Mouse (Mus musculus) testis, adult 2 months (tissue): Measurements from ENCODE around the gene Prkce. TPM values are rescaled to one million over a fixed set of nuclear protein-coding genes. Genes with fewer than 3 reads are reported as not detected.

Experiments used
- H3K27ac ChIP-seq: fragments of 200-500 bp; 2 replicates; pipeline ENCODE4 v1.5.1; 2012; ENCODE audit warnings: low read depth, low read length; ENCODE audit not compliant: control insufficient read depth, insufficient read depth
- H3K27me3 ChIP-seq: fragments of 200-500 bp; 2 replicates; pipeline ENCODE4 v1.6.1; 2012; ENCODE audit warnings: mild to moderate bottlenecking, low read length, moderate library complexity; ENCODE audit not compliant: control insufficient read depth, insufficient read depth
- H3K36me3 ChIP-seq: fragments of 200-500 bp; 2 replicates; pipeline ENCODE4 v1.6.1; 2012; ENCODE audit warnings: mild to moderate bottlenecking, low read length; ENCODE audit not compliant: control insufficient read depth, insufficient read depth
- H3K4me1 ChIP-seq: fragments of 200-500 bp; 2 replicates; pipeline ENCODE4 v1.6.1; 2012; ENCODE audit warnings: low read length; ENCODE audit not compliant: control insufficient read depth, insufficient read depth
- H3K4me3 ChIP-seq: fragments of 200-500 bp; 2 replicates; pipeline ENCODE4 v1.5.1; 2012; ENCODE audit warnings: low read depth, mild to moderate bottlenecking, low read length, moderate library complexity, mixed read lengths; ENCODE audit not compliant: control insufficient read depth
- CTCF ChIP-seq: fragments of 200-500 bp; IDR thresholded peaks from 2 replicates; pipeline ENCODE4 v1.5.1; 2012; ENCODE audit warnings: low read depth, mild to moderate bottlenecking, inconsistent platforms, low read length, moderate library complexity; ENCODE audit not compliant: control insufficient read depth, insufficient read depth, insufficient replicate concordance
- POLR2A ChIP-seq: fragments of 200-500 bp; IDR thresholded peaks from 2 replicates; pipeline ENCODE4 v1.6.1; 2012; ENCODE audit warnings: low read depth, mild to moderate bottlenecking, inconsistent platforms, low read length, moderate library complexity; ENCODE audit not compliant: control insufficient read depth
- polyA plus RNA-seq: library from polyadenylated mRNA; depleted of rRNA; stranded (reverse); fragments of >200 nt; gene quantifications from 2 replicates; pipeline ENCODE4 v1.2.3, GENCODE M21; 2012

Gene Prkce
- polyA plus RNA-seq, 1 experiment: 1.2 TPM

GRCm38 (mm10) chr17:86267126-86267760, 99.7 kb downstream of the Prkce start:
- TF ChIP-seq POLR2A: no peak
- TF ChIP-seq CTCF: no peak
- no peaks in the 10 kb centered on the region for H3K27me3 ChIP-seq

GRCm38 (mm10) chr17:86269639-86270038, 102.1 kb downstream of the Prkce start:
- no peak overlapping the region for H3K27ac ChIP-seq
- no peak overlapping the region for H3K4me3 ChIP-seq
- H3K36me3 ChIP-seq: no peaks in the 10 kb centered on the region
- peaks cover 2% of the 10 kb centered on the region; the same call in 1 of the 2 replicates for H3K4me1 ChIP-seq
- no peaks in the 10 kb centered on the region for H3K27me3 ChIP-seq
- TF ChIP-seq POLR2A (no peak), CTCF (no peak)

More at GRCm38 (mm10) chr17:86267126-86267760, 99.7 kb downstream of the Prkce start:
- no peaks in the 10 kb centered on the region for H3K36me3 ChIP-seq
- H3K27ac ChIP-seq: no peak overlapping the region
- H3K4me3 ChIP-seq: no peak overlapping the region
- no peaks in the 10 kb centered on the region for H3K4me1 ChIP-seq

DNA sequence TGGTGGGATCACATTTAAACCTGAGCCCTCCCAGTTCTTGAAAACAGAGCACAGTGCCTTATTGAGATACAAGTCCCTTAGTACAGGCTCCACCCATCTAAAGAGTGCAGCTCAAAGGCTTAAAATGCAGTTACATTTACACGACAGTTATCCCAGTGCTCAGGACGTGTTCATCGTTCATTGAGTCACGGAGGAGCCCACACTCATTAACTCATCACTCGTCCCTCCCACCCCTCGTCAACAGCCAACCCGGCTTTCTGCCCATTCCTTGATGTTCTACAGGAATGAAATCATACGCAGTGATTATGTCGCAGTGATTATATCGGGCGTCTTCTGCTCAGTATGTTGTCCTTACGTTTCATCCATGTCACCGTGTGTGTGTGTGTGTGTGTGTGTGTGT, 102.9 kb downstream of the Prkce start:
- no peak overlapping the region for H3K4me3 ChIP-seq
- H3K27ac ChIP-seq: no peak overlapping the region
- no peaks in the 10 kb centered on the region for H3K27me3 ChIP-seq
- peaks cover 2% of the 10 kb centered on the region; the same call in 1 of the 2 replicates for H3K4me1 ChIP-seq
- no peaks in the 10 kb centered on the region for H3K36me3 ChIP-seq
- TF ChIP-seq CTCF (no peak), POLR2A (no peak)

- H3K4me1 ChIP-seq: peaks cover 2% of the 10 kb centered on the region; the same call in 1 of the 2 replicates
- no peaks in the 10 kb centered on the region for H3K36me3 ChIP-seq
- H3K27me3 ChIP-seq: no peaks in the 10 kb centered on the region
- H3K4me3 ChIP-seq: no peak overlapping the region
- no peak overlapping the region for H3K27ac ChIP-seq
- TF ChIP-seq POLR2A: no peak
- TF ChIP-seq CTCF: no peak
Measured at GRCm38 (mm10) chr17:86271277-86271676, 103.7 kb downstream of the Prkce start.

DNA sequence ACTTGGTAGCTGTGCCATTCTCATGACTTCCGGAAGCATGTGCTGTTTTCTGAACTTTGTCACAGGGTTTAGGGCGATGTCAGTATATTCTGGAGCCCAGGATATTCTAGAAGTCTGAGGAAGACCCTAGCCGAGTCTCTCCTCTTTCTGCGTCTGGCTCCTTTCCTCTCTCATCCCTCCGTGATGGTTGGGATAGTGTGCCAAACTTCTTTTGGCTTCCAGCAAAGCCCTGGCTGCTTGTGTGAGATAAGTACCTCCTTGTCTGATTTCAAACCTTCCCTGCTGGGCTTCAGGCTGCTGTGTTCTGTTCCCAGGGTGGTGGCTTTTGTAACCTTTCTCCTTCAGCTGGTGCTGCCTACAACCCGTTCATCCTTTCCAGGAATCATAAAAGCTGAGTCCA, 105.4 kb downstream of the Prkce start:
- peaks cover 2% of the 10 kb centered on the region; the same call in 1 of the 2 replicates for H3K4me1 ChIP-seq
- TF ChIP-seq POLR2A: no peak
- no peak for TF ChIP-seq CTCF
- H3K27ac ChIP-seq: no peak overlapping the region
- H3K36me3 ChIP-seq: no peaks in the 10 kb centered on the region
- no peaks in the 10 kb centered on the region for H3K27me3 ChIP-seq
- H3K4me3 ChIP-seq: no peak overlapping the region

GRCm38 (mm10) chr17:86273566-86274349, 106.2 kb downstream of the Prkce start:
- Histone ChIP-seq H3K4me1 (peaks cover 2% of the 10 kb centered on the region; the same call in 1 of the 2 replicates), H3K4me3 (no peak overlapping the region), H3K27me3 (no peaks in the 10 kb centered on the region), H3K36me3 (no peaks in the 10 kb centered on the region), H3K27ac (no peak overlapping the region)
- TF ChIP-seq POLR2A (no peak), CTCF (no peak)

DNA sequence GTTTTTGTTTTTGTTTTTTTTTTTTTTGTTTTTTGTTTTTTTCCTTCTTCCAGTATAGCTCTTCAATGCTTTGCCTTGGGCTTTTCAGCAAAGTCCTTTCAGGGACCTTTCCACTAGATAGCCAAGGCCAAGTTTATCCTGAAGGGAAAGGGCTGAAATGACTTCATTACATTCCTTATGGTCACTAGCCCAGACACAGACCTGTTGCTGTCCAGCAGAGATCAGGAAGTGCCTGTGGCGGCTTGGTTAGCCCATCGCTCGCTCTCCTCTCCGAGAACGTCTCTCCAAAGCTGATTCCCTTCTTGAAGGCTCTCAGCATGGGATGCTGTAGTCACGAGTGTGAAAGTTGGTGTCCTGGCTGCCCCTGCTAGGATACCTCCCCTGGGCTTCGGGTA, 106.8 kb downstream of the Prkce start:
- H3K27ac ChIP-seq: no peak overlapping the region
- TF ChIP-seq CTCF (no peak), POLR2A (no peak)
- H3K27me3 ChIP-seq: no peaks in the 10 kb centered on the region
- H3K4me3 ChIP-seq: no peak overlapping the region
- H3K4me1 ChIP-seq: peaks cover 2% of the 10 kb centered on the region; the same call in 1 of the 2 replicates
- no peaks in the 10 kb centered on the region for H3K36me3 ChIP-seq
